Mouse (Mus musculus): ENCODE measurements around the gene Acap2. TPM values are rescaled to one million over a fixed set of nuclear protein-coding genes. Genes with fewer than 3 reads are reported as not detected.

Gene Acap2
- polyA plus RNA-seq, 1 experiment, result 6.2 TPM

- H3K27me3 ChIP-seq (ENCODE audit: control insufficient read depth, insufficient read depth, insufficient read length), result no peaks in the 10 kb centered on the region
- no peaks in the 10 kb centered on the region for H3K79me3 ChIP-seq (ENCODE audit: low read depth)
- H3ac ChIP-seq (ENCODE audit: control insufficient read depth, insufficient read length, low read depth), result no peak overlapping the region
- peaks cover 66% of the 10 kb centered on the region for H3K36me3 ChIP-seq (ENCODE audit: control insufficient read depth, insufficient read depth)
- H3K4me3 ChIP-seq (ENCODE audit: insufficient read depth, poor library complexity, severe bottlenecking), result no peak overlapping the region
- no peaks in the 10 kb centered on the region for H3K79me2 ChIP-seq (ENCODE audit: control insufficient read depth, insufficient read depth)
- TF ChIP-seq CEBPB (IDR thresholded peaks at IDR 0.05; ENCODE audit: low read depth) (no peak), MAX (IDR thresholded peaks at IDR 0.05) (no peak), MYOG (IDR thresholded peaks at IDR 0.05; ENCODE audit: control insufficient read depth, extremely low read depth, insufficient read length) (no peak), CTCF (IDR thresholded peaks at IDR 0.05; ENCODE audit: control insufficient read depth, insufficient read depth, insufficient read length) (no peak), USF1 (IDR thresholded peaks at IDR 0.05; ENCODE audit: low read depth) (no peak), FOSL1 (IDR thresholded peaks at IDR 0.05; ENCODE audit: insufficient read depth, low read length, poor library complexity, severe bottlenecking) (no peak), MYOD1 (IDR thresholded peaks at IDR 0.05; ENCODE audit: control insufficient read depth, insufficient read length, low read depth) (no peak)
Observed at GRCm38 (mm10) chr16:31113596-31113995, 87.4 kb downstream of the Acap2 start.

- Histone ChIP-seq H3K4me3 (ENCODE audit: insufficient read depth, poor library complexity, severe bottlenecking) (no peak overlapping the region), H3ac (ENCODE audit: control insufficient read depth, insufficient read length, low read depth) (no peak overlapping the region), H3K36me3 (ENCODE audit: control insufficient read depth, insufficient read depth) (peaks cover 42% of the 10 kb centered on the region), H3K27me3 (ENCODE audit: control insufficient read depth, insufficient read depth, insufficient read length) (no peaks in the 10 kb centered on the region), H3K79me3 (ENCODE audit: low read depth) (no peaks in the 10 kb centered on the region), H3K79me2 (ENCODE audit: control insufficient read depth, insufficient read depth) (no peaks in the 10 kb centered on the region)
- TF ChIP-seq CTCF (IDR thresholded peaks at IDR 0.05; ENCODE audit: control insufficient read depth, insufficient read depth, insufficient read length) (no peak), MAX (IDR thresholded peaks at IDR 0.05) (no peak), MYOD1 (IDR thresholded peaks at IDR 0.05; ENCODE audit: control insufficient read depth, insufficient read length, low read depth) (no peak), USF1 (IDR thresholded peaks at IDR 0.05; ENCODE audit: low read depth) (no peak), CEBPB (IDR thresholded peaks at IDR 0.05; ENCODE audit: low read depth) (no peak), FOSL1 (IDR thresholded peaks at IDR 0.05; ENCODE audit: insufficient read depth, low read length, poor library complexity, severe bottlenecking) (no peak), MYOG (IDR thresholded peaks at IDR 0.05; ENCODE audit: control insufficient read depth, extremely low read depth, insufficient read length) (no peak)
Observed at GRCm38 (mm10) chr16:31101352-31101751, 99.7 kb downstream of the Acap2 start.

GRCm38 (mm10) chr16:31099906-31100305, 101.1 kb downstream of the Acap2 start:
- H3K36me3 ChIP-seq (ENCODE audit: control insufficient read depth, insufficient read depth), result peaks cover 38% of the 10 kb centered on the region

GRCm38 (mm10) chr16:31094036-31094435, 107.0 kb downstream of the Acap2 start:
- H3K79me2 ChIP-seq (ENCODE audit: control insufficient read depth, insufficient read depth), result no peaks in the 10 kb centered on the region
- peaks cover 7% of the 10 kb centered on the region for H3K36me3 ChIP-seq (ENCODE audit: control insufficient read depth, insufficient read depth)
- no peak for TF ChIP-seq MYOG (IDR thresholded peaks at IDR 0.05; ENCODE audit: control insufficient read depth, extremely low read depth, insufficient read length)
- TF ChIP-seq MYOD1 (IDR thresholded peaks at IDR 0.05; ENCODE audit: control insufficient read depth, insufficient read length, low read depth), result no peak
- no peak for TF ChIP-seq CEBPB (IDR thresholded peaks at IDR 0.05; ENCODE audit: low read depth)
- TF ChIP-seq MAX (IDR thresholded peaks at IDR 0.05), result no peak
- no peak for TF ChIP-seq FOSL1 (IDR thresholded peaks at IDR 0.05; ENCODE audit: insufficient read depth, low read length, poor library complexity, severe bottlenecking)
- TF ChIP-seq USF1 (IDR thresholded peaks at IDR 0.05; ENCODE audit: low read depth), result no peak
- TF ChIP-seq CTCF (IDR thresholded peaks at IDR 0.05; ENCODE audit: control insufficient read depth, insufficient read depth, insufficient read length), result no peak
- no peak overlapping the region for H3K4me3 ChIP-seq (ENCODE audit: insufficient read depth, poor library complexity, severe bottlenecking)
- H3ac ChIP-seq (ENCODE audit: control insufficient read depth, insufficient read length, low read depth), result no peak overlapping the region
- no peaks in the 10 kb centered on the region for H3K27me3 ChIP-seq (ENCODE audit: control insufficient read depth, insufficient read depth, insufficient read length)
- H3K79me3 ChIP-seq (ENCODE audit: low read depth), result no peaks in the 10 kb centered on the region

More at GRCm38 (mm10) chr16:31099906-31100305, 101.1 kb downstream of the Acap2 start:
- Histone ChIP-seq H3K4me3 (ENCODE audit: insufficient read depth, poor library complexity, severe bottlenecking) (no peak overlapping the region), H3K27me3 (ENCODE audit: control insufficient read depth, insufficient read depth, insufficient read length) (no peaks in the 10 kb centered on the region), H3K79me2 (ENCODE audit: control insufficient read depth, insufficient read depth) (no peaks in the 10 kb centered on the region), H3ac (ENCODE audit: control insufficient read depth, insufficient read length, low read depth) (no peak overlapping the region), H3K79me3 (ENCODE audit: low read depth) (no peaks in the 10 kb centered on the region)
- TF ChIP-seq MYOD1 (IDR thresholded peaks at IDR 0.05; ENCODE audit: control insufficient read depth, insufficient read length, low read depth) (no peak), USF1 (IDR thresholded peaks at IDR 0.05; ENCODE audit: low read depth) (no peak), CEBPB (IDR thresholded peaks at IDR 0.05; ENCODE audit: low read depth) (no peak), MAX (IDR thresholded peaks at IDR 0.05) (no peak), MYOG (IDR thresholded peaks at IDR 0.05; ENCODE audit: control insufficient read depth, extremely low read depth, insufficient read length) (no peak), FOSL1 (IDR thresholded peaks at IDR 0.05; ENCODE audit: insufficient read depth, low read length, poor library complexity, severe bottlenecking) (no peak), CTCF (IDR thresholded peaks at IDR 0.05; ENCODE audit: control insufficient read depth, insufficient read depth, insufficient read length) (no peak)

GRCm38 (mm10) chr16:31093186-31093585, 107.9 kb downstream of the Acap2 start:
- Histone ChIP-seq H3K4me3 (ENCODE audit: insufficient read depth, poor library complexity, severe bottlenecking) (no peak overlapping the region), H3K79me3 (ENCODE audit: low read depth) (no peaks in the 10 kb centered on the region), H3K27me3 (ENCODE audit: control insufficient read depth, insufficient read depth, insufficient read length) (no peaks in the 10 kb centered on the region), H3K36me3 (ENCODE audit: control insufficient read depth, insufficient read depth) (peaks cover 3% of the 10 kb centered on the region), H3K79me2 (ENCODE audit: control insufficient read depth, insufficient read depth) (no peaks in the 10 kb centered on the region), H3ac (ENCODE audit: control insufficient read depth, insufficient read length, low read depth) (no peak overlapping the region)
- TF ChIP-seq CEBPB (IDR thresholded peaks at IDR 0.05; ENCODE audit: low read depth) (no peak), MYOD1 (IDR thresholded peaks at IDR 0.05; ENCODE audit: control insufficient read depth, insufficient read length, low read depth) (no peak), MAX (IDR thresholded peaks at IDR 0.05) (no peak), FOSL1 (IDR thresholded peaks at IDR 0.05; ENCODE audit: insufficient read depth, low read length, poor library complexity, severe bottlenecking) (no peak), CTCF (IDR thresholded peaks at IDR 0.05; ENCODE audit: control insufficient read depth, insufficient read depth, insufficient read length) (no peak), USF1 (IDR thresholded peaks at IDR 0.05; ENCODE audit: low read depth) (no peak), MYOG (IDR thresholded peaks at IDR 0.05; ENCODE audit: control insufficient read depth, extremely low read depth, insufficient read length) (no peak)

Measured in C2C12 (cell line).